Mouse (Mus musculus): ENCODE data around the gene Serpina3b. TPM values are rescaled to one million over a fixed set of nuclear protein-coding genes. Genes with fewer than 3 reads are reported as not detected.

Serpina3b gene
- polyA plus RNA-seq, 1 experiment from 2014 or later: not detected

GRCm38 (mm10) chr12:104178577-104178976 is 50.8 kb downstream of the Serpina3b start:
- Histone ChIP-seq H3K27ac (replicated peaks; ENCODE audit: low read depth, low read length) (no peak overlapping the region), H3K27me3 (ENCODE audit: control insufficient read depth, insufficient read depth, low read length) (no peaks in the 10 kb centered on the region), H3K4me3 (ENCODE audit: low read depth, low read length) (no peak overlapping the region), H3K36me3 (replicated peaks; ENCODE audit: control insufficient read depth, insufficient read depth, low read depth, low read length) (no peaks in the 10 kb centered on the region), H3K9me3 (replicated peaks; ENCODE audit: control insufficient read depth, low read length) (no peaks in the 10 kb centered on the region), H3K4me2 (ENCODE audit: low read depth, low read length) (no peak overlapping the region), H3K4me1 (ENCODE audit: control insufficient read depth, insufficient read depth, low read length) (no peaks in the 10 kb centered on the region), H3K9ac (replicated peaks; ENCODE audit: low read length) (no peak overlapping the region)
- DNase-seq (ENCODE audit: low spot score) (no peak), ATAC-seq (replicated peaks; ENCODE audit: insufficient number of reproducible peaks, low FRiP score, low TSS enrichment, low read depth) (no peak)

DNA sequence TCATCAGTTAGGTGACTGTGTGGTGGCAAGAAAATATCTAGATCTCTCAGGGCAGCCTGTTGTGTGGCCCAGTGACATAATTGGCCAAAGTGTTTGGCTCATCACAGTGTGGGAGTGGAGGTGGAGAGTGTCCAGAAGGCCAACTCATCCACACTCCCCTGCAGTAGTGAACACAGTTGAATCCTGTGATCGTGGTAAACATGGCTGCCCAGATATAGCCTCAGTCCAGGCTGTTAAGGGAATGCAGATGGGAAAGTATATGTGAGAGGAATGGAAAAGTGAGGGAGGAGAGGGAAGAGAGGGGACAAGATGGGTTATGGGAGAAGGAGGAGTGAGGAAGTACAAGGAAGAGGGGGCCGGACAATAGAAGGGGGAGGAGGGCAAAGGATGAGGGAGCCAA is 51.2 kb downstream of the Serpina3b start:
- DNase-seq (ENCODE audit: low spot score): no peak
- H3K9me3 ChIP-seq (replicated peaks; ENCODE audit: control insufficient read depth, low read length): no peaks in the 10 kb centered on the region
- H3K9ac ChIP-seq (replicated peaks; ENCODE audit: low read length): no peak overlapping the region
- no peak overlapping the region for H3K27ac ChIP-seq (replicated peaks; ENCODE audit: low read depth, low read length)
- no peak for ATAC-seq (replicated peaks; ENCODE audit: insufficient number of reproducible peaks, low FRiP score, low TSS enrichment, low read depth)
- H3K4me1 ChIP-seq (ENCODE audit: control insufficient read depth, insufficient read depth, low read length): no peaks in the 10 kb centered on the region
- no peak overlapping the region for H3K4me2 ChIP-seq (ENCODE audit: low read depth, low read length)
- WGBS: 88% methylated on average over 2 of the region's 2 CpGs
- no peak overlapping the region for H3K4me3 ChIP-seq (ENCODE audit: low read depth, low read length)
- no peaks in the 10 kb centered on the region for H3K27me3 ChIP-seq (ENCODE audit: control insufficient read depth, insufficient read depth, low read length)
- no peaks in the 10 kb centered on the region for H3K36me3 ChIP-seq (replicated peaks; ENCODE audit: control insufficient read depth, insufficient read depth, low read depth, low read length)

- H3K27me3 ChIP-seq (ENCODE audit: control insufficient read depth, insufficient read depth, low read length): no peaks in the 10 kb centered on the region
- H3K27ac ChIP-seq (replicated peaks; ENCODE audit: low read depth, low read length): no peak overlapping the region
- no peak for DNase-seq (ENCODE audit: low spot score)
- H3K4me3 ChIP-seq (ENCODE audit: low read depth, low read length): no peak overlapping the region
- no peak overlapping the region for H3K4me2 ChIP-seq (ENCODE audit: low read depth, low read length)
- H3K4me1 ChIP-seq (ENCODE audit: control insufficient read depth, insufficient read depth, low read length): no peaks in the 10 kb centered on the region
- 72% methylated on average over 4 of the region's 4 CpGs for WGBS
- H3K36me3 ChIP-seq (replicated peaks; ENCODE audit: control insufficient read depth, insufficient read depth, low read depth, low read length): no peaks in the 10 kb centered on the region
- no peak for ATAC-seq (replicated peaks; ENCODE audit: insufficient number of reproducible peaks, low FRiP score, low TSS enrichment, low read depth)
- H3K9me3 ChIP-seq (replicated peaks; ENCODE audit: control insufficient read depth, low read length): no peaks in the 10 kb centered on the region
- H3K9ac ChIP-seq (replicated peaks; ENCODE audit: low read length): no peak overlapping the region
Observed at GRCm38 (mm10) chr12:104185046-104185445, 57.2 kb downstream of the Serpina3b start.

DNA sequence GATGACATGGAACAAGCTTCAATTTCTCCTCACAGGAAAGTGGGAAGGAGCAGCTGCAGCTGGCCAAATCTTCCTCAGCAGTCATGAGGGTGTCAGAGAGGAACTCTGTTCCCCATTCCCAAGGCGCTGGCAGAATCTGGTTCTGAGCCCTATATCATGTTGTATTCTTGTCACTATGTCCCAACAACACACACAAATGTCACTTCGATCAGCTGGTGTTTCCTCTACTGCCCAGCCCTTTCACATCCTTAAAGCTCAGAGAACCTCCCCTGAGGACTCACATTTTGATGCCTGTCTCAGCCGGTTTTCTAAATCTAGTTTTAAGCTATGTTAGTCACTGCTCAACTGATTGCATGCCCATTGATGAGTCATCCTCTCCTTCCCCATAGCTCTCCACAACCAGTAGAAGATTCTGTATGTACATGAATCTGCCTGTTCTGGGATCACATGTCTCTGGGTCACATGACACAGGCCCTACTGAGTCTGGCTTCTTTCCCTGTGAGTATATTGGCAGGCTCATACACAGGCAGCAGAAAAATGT is 58.3 kb downstream of the Serpina3b start:
- WGBS: 80% methylated on average over 3 of the region's 3 CpGs
- Histone ChIP-seq H3K9me3 (replicated peaks; ENCODE audit: control insufficient read depth, low read length) (no peaks in the 10 kb centered on the region), H3K9ac (replicated peaks; ENCODE audit: low read length) (no peak overlapping the region), H3K4me2 (ENCODE audit: low read depth, low read length) (no peak overlapping the region), H3K27ac (replicated peaks; ENCODE audit: low read depth, low read length) (no peak overlapping the region), H3K4me1 (ENCODE audit: control insufficient read depth, insufficient read depth, low read length) (no peaks in the 10 kb centered on the region), H3K27me3 (ENCODE audit: control insufficient read depth, insufficient read depth, low read length) (no peaks in the 10 kb centered on the region), H3K4me3 (ENCODE audit: low read depth, low read length) (no peak overlapping the region), H3K36me3 (replicated peaks; ENCODE audit: control insufficient read depth, insufficient read depth, low read depth, low read length) (no peaks in the 10 kb centered on the region)
- ATAC-seq (replicated peaks; ENCODE audit: insufficient number of reproducible peaks, low FRiP score, low TSS enrichment, low read depth) (no peak), DNase-seq (ENCODE audit: low spot score) (no peak)

Other genes with a start within 250 kb of the Serpina3b start
- gene Serpina1c, start 223.1 kb upstream of the Serpina3b start, polyA plus RNA-seq (2014; fragmentation: Nextera tagmentation; extraction: Ambion mirVana): 0.31 TPM in 1 of 2 replicates, not detected in the other
- not detected in 2 replicates for gene Serpina1e, start 169.0 kb upstream of the Serpina3b start, polyA plus RNA-seq (2014; fragmentation: Nextera tagmentation; extraction: Ambion mirVana)
- not detected in 2 replicates for gene Serpina11, start 138.0 kb upstream of the Serpina3b start, polyA plus RNA-seq (2014; fragmentation: Nextera tagmentation; extraction: Ambion mirVana)
- not detected in 2 replicates for gene Serpina9, start 114.2 kb upstream of the Serpina3b start, polyA plus RNA-seq (2014; fragmentation: Nextera tagmentation; extraction: Ambion mirVana)
- not detected in 2 replicates for gene Serpina12, start 83.6 kb upstream of the Serpina3b start, polyA plus RNA-seq (2014; fragmentation: Nextera tagmentation; extraction: Ambion mirVana)
- gene Serpina5, start 26.9 kb upstream of the Serpina3b start, polyA plus RNA-seq (2014; fragmentation: Nextera tagmentation; extraction: Ambion mirVana): not detected in 2 replicates
- not detected in 2 replicates for gene Serpina3a, start 15.3 kb upstream of the Serpina3b start, polyA plus RNA-seq (2014; fragmentation: Nextera tagmentation; extraction: Ambion mirVana)
- not detected in 2 replicates for gene Serpina3c, start 25.9 kb downstream of the Serpina3b start, polyA plus RNA-seq (2014; fragmentation: Nextera tagmentation; extraction: Ambion mirVana)
- gene Serpina3f, start 86.5 kb downstream of the Serpina3b start, polyA plus RNA-seq (2014; fragmentation: Nextera tagmentation; extraction: Ambion mirVana): 0.13 TPM in 1 of 2 replicates, not detected in the other
- 0.35 and 0.43 TPM in 2 replicates for gene Serpina3g, start 108.2 kb downstream of the Serpina3b start, polyA plus RNA-seq (2014; fragmentation: Nextera tagmentation; extraction: Ambion mirVana)
- not detected in 2 replicates for gene Serpina3i, start 135.1 kb downstream of the Serpina3b start, polyA plus RNA-seq (2014; fragmentation: Nextera tagmentation; extraction: Ambion mirVana)
- gene Serpina3j, start 186.6 kb downstream of the Serpina3b start, polyA plus RNA-seq (2014; fragmentation: Nextera tagmentation; extraction: Ambion mirVana): not detected in 2 replicates
- not detected in 2 replicates for gene Serpina3k, start 210.5 kb downstream of the Serpina3b start, polyA plus RNA-seq (2014; fragmentation: Nextera tagmentation; extraction: Ambion mirVana)
- gene Serpina3m, start 210.5 kb downstream of the Serpina3b start, polyA plus RNA-seq (2014; fragmentation: Nextera tagmentation; extraction: Ambion mirVana): not detected in 2 replicates

All from embryonic facial prominence, embryonic 11.5 days (tissue).